Mouse (Mus musculus) layer of hippocampus, adult 11-12 months (tissue): Measurements from ENCODE around the gene Dusp6.

Experiments used
- DNase-seq: peaks from one replicate; pipeline ENCODE4 v3.0.0; 2022; ENCODE audit warnings: low spot score

The Dusp6 gene

GRCm38 (mm10) chr10:99246797-99247508, 16.1 kb upstream of the Dusp6 start:
- DNase-seq, result no peak

GRCm38 (mm10) chr10:99250874-99251281, 12.2 kb upstream of the Dusp6 start:
- no peak for DNase-seq

- no peak for DNase-seq
These were observed 9.6 kb upstream of the Dusp6 start for GRCm38 (mm10) chr10:99253412-99253811.

- DNase-seq, result no peak
These were observed 7.0 kb upstream of the Dusp6 start for GRCm38 (mm10) chr10:99255830-99256570.

- no peak for DNase-seq
These were observed 5.5 kb upstream of the Dusp6 start for GRCm38 (mm10) chr10:99257531-99257930.

- no peak for DNase-seq
These were observed 3.2 kb upstream of the Dusp6 start for GRCm38 (mm10) chr10:99259840-99260239.

- DNase-seq, result peak; percentile 87
These were observed 1.8 kb upstream of the Dusp6 start for GRCm38 (mm10) chr10:99261151-99261635.

GRCm38 (mm10) chr10:99261636-99262318, 1.3 kb upstream of the Dusp6 start:
- DNase-seq, result peak; percentile 82

GRCm38 (mm10) chr10:99262319-99262866, 638 bp upstream of the Dusp6 start:
- DNase-seq, result no peak

GRCm38 (mm10) chr10:99263419-99264221, 589 bp downstream of the Dusp6 start:
- peak; percentile 37 for DNase-seq

GRCm38 (mm10) chr10:99264301-99265010, 1.4 kb downstream of the Dusp6 start:
- DNase-seq, result peak; percentile 20

- DNase-seq, result peak; percentile 22
These were observed 2.1 kb downstream of the Dusp6 start for GRCm38 (mm10) chr10:99265011-99265694.

GRCm38 (mm10) chr10:99266025-99266424, 3.0 kb downstream of the Dusp6 start:
- no peak for DNase-seq

- DNase-seq, result no peak
These were observed 4.6 kb downstream of the Dusp6 start for GRCm38 (mm10) chr10:99267621-99268020.

- DNase-seq, result peak; percentile 42
These were observed 5.6 kb downstream of the Dusp6 start for GRCm38 (mm10) chr10:99268421-99269300.

- DNase-seq, result no peak
These were observed 6.3 kb downstream of the Dusp6 start for GRCm38 (mm10) chr10:99269301-99269701.

GRCm38 (mm10) chr10:99269704-99270103, 6.7 kb downstream of the Dusp6 start:
- DNase-seq, result no peak

GRCm38 (mm10) chr10:99270406-99270805, 7.4 kb downstream of the Dusp6 start:
- DNase-seq, result peak; percentile 35

- DNase-seq, result no peak
These were observed 8.0 kb downstream of the Dusp6 start for GRCm38 (mm10) chr10:99271016-99271415.
